Comparison of ENCODE assay signal across 9 mouse cellular contexts in genomic region chr5:75155281-75155680, GRCm38 (mm10). TPM values are rescaled to one million over a fixed set of nuclear protein-coding genes. Genes with fewer than 3 reads are reported as not detected.
DNase-seq lines count a peak whose midpoint lies in the region; ATAC-seq and TF ChIP-seq lines count a peak whose summit lies in the region.
"Had no signal": no experiment of that assay in that cellular context is flagged by ENCODE, and none has a peak within 500 bp of the region (broad histone marks: within the 10 kb centered on the region; RNA-seq: fewer than 3 reads in every experiment).

No protein-coding gene starts in this region.

- H3K27ac ChIP-seq in gastrocnemius, adult 2 months: peak overlapping the region; percentile 81
- no peak overlapping the region for H3K27ac ChIP-seq in neural tube, embryonic 11.5 days (ENCODE audit: low read depth, low read length)
- peak overlapping the region; percentile 81 for H3K27ac ChIP-seq in liver, embryonic 11.5 days (ENCODE audit: low read depth, low read length)
- peak overlapping the region; percentile 63 for H3K27ac ChIP-seq in stomach, postnatal 0 days (replicated peaks)
- H3K27ac ChIP-seq: macrophage had no signal

- no peaks in the 10 kb centered on the region for H3K36me3 ChIP-seq in neural tube, embryonic 11.5 days (ENCODE audit: control insufficient read depth, insufficient read depth, low read length)
- H3K36me3 ChIP-seq in liver, embryonic 11.5 days (ENCODE audit: control insufficient read depth, insufficient read depth, low read length): no peaks in the 10 kb centered on the region
- H3K36me3 ChIP-seq in stomach, postnatal 0 days (ENCODE audit: control insufficient read depth, insufficient read depth, low read length): no peaks in the 10 kb centered on the region

- no peak for TF ChIP-seq EP300 in stomach, postnatal 0 days (optimal IDR thresholded peaks at IDR 0.05)

- peak overlapping the region; percentile 77 for H3K4me3 ChIP-seq in gastrocnemius, adult 2 months
- peak overlapping the region; percentile 51 for H3K4me3 ChIP-seq in neural tube, embryonic 11.5 days (ENCODE audit: low read depth, low read length)
- peak overlapping the region; percentile 52 for H3K4me3 ChIP-seq in liver, embryonic 11.5 days (ENCODE audit: low read depth, low read length)
- H3K4me3 ChIP-seq in stomach, postnatal 0 days (ENCODE audit: low read depth, low read length): peak overlapping the region; percentile 56

- ATAC-seq in neural tube, embryonic 11.5 days (ENCODE audit: insufficient read depth, low FRiP score, low TSS enrichment): no peak
- ATAC-seq in liver, embryonic 11.5 days (replicated peaks; ENCODE audit: low FRiP score): no peak
- no peak for ATAC-seq in stomach, postnatal 0 days (ENCODE audit: low FRiP score, low TSS enrichment)

- no peak for DNase-seq in gastrocnemius, adult 2 months
- DNase-seq in gastrocnemius, postnatal 10 days: no peak
- DNase-seq in neural tube, embryonic 11.5 days (ENCODE audit: low spot score): no peak
- DNase-seq in neural tube, embryonic 10.5 days (ENCODE audit: extremely low spot score, low spot score): no peak
- DNase-seq in liver, embryonic 11.5 days (ENCODE audit: low spot score): no peak
- no peak for DNase-seq in stomach, postnatal 0 days (ENCODE audit: low spot score)
- no peak for DNase-seq in cerebellum, adult 18-20 months
- DNase-seq in frontal cortex, postnatal 36 days (ENCODE audit: low spot score in 2 of 2): no peak

- H3K9me3 ChIP-seq in neural tube, embryonic 11.5 days (ENCODE audit: control insufficient read depth, low read length): no peaks in the 10 kb centered on the region
- no peaks in the 10 kb centered on the region for H3K9me3 ChIP-seq in liver, embryonic 11.5 days (ENCODE audit: control insufficient read depth, low read length)
- no peaks in the 10 kb centered on the region for H3K9me3 ChIP-seq in stomach, postnatal 0 days (ENCODE audit: control insufficient read depth, low read length)

- 2% methylated on average over 7 of the region's 9 CpGs for WGBS in neural tube, embryonic 11.5 days
- under 1% methylated on average over 7 of the region's 9 CpGs for WGBS in liver, embryonic 11.5 days
- WGBS in stomach, postnatal 0 days: 3% methylated on average over 7 of the region's 9 CpGs

- peak overlapping the region; percentile 90 for H3K4me2 ChIP-seq in neural tube, embryonic 11.5 days (ENCODE audit: low read depth)
- peak overlapping the region; percentile 76 for H3K4me2 ChIP-seq in liver, embryonic 11.5 days
- peak overlapping the region; percentile 91 for H3K4me2 ChIP-seq in stomach, postnatal 0 days (replicated peaks; ENCODE audit: low read depth)

- H3K4me1 ChIP-seq in neural tube, embryonic 11.5 days (ENCODE audit: control insufficient read depth, insufficient read depth, low read length): peaks cover 16% of the 10 kb centered on the region
- H3K4me1 ChIP-seq in liver, embryonic 11.5 days (replicated peaks; ENCODE audit: control insufficient read depth, insufficient read depth, low read length): no peaks in the 10 kb centered on the region; the same call in 1 of the 2 replicates
- no peaks in the 10 kb centered on the region; the same call in 1 of the 2 replicates for H3K4me1 ChIP-seq in stomach, postnatal 0 days (replicated peaks; ENCODE audit: control insufficient read depth, insufficient read depth)

- intact Hi-C loops in gastrocnemius, adult 2 months (cut with DNase I): loop anchor here (5.0 kb wide), 4 partner anchors 193 to 1303 kb away; no protein-coding TSS in a partner anchor

- no peak overlapping the region; the same call in none of the 2 replicates for H3K9ac ChIP-seq in neural tube, embryonic 11.5 days (ENCODE audit: low read length)
- peak overlapping the region; percentile 45 for H3K9ac ChIP-seq in liver, embryonic 11.5 days (ENCODE audit: low read depth, low read length)
- peak overlapping the region; percentile 64 for H3K9ac ChIP-seq in stomach, postnatal 0 days (ENCODE audit: low read length)

- TF ChIP-seq CTCF in gastrocnemius, adult 2 months (IDR thresholded peaks at IDR 0.05): no peak
- TF ChIP-seq CTCF in stomach, postnatal 0 days (IDR thresholded peaks at IDR 0.05; ENCODE audit: low read depth): no peak

- peaks cover 50% of the 10 kb centered on the region for H3K27me3 ChIP-seq in neural tube, embryonic 11.5 days (ENCODE audit: control insufficient read depth, insufficient read depth, low read length)
- H3K27me3 ChIP-seq in liver, embryonic 11.5 days (replicated peaks; ENCODE audit: control insufficient read depth, insufficient read depth, low read length): peaks cover 64% of the 10 kb centered on the region
- H3K27me3 ChIP-seq in stomach, postnatal 0 days (ENCODE audit: control insufficient read depth, insufficient read depth, low read length): peaks cover 5% of the 10 kb centered on the region

RNA-seq across cellular contexts. Expression of gene Pdgfra, which starts 3.2 kb away (rescaled TPM):
- total RNA-seq in gastrocnemius, adult 2 months (2021): 10 to 100 TPM; 16.6 to 21.7 TPM
- total RNA-seq in gastrocnemius, postnatal 10 days (2021): 10 to 100 TPM; 48.9 to 52.1 TPM
- polyA plus RNA-seq in neural tube, embryonic 11.5 days (2014; fragmentation: Nextera tagmentation; extraction: Ambion mirVana): 39.6 and 43.2 TPM in 2 replicates
- 21.9 and 29.4 TPM in 2 replicates for polyA plus RNA-seq in liver, embryonic 11.5 days (2014; fragmentation: Nextera tagmentation; extraction: Ambion mirVana)
- 7.9 and 8.5 TPM in 2 replicates for polyA plus RNA-seq in stomach, postnatal 0 days (2015; fragmentation: Nextera tagmentation; extraction: Ambion mirVana)
- polyA plus RNA-seq: macrophage had no signal
